Mouse (Mus musculus) hindbrain, postnatal 0 days (tissue): ENCODE measurements around the gene 4930455H04Rik. TPM values are rescaled to one million over a fixed set of nuclear protein-coding genes. Genes with fewer than 3 reads are reported as not detected.

ENCODE experiments used
- ATAC-seq: fragments of 200-750 bp; cut with Nextera tagmentation; 2 replicates; pipeline ENCODE4 v1.8.0; 2017; ENCODE audit warnings: mild to moderate bottlenecking, moderate TSS enrichment, moderate library complexity
- DNase-seq: peaks from one replicate; pipeline ENCODE4 v3.0.0-alpha.2; 2015; ENCODE audit warnings: low spot score
- H3K27ac ChIP-seq: fragments of 300-500 bp; sonication (generic); 2 replicates; pipeline ENCODE4 v1.5.1; 2014; ENCODE audit warnings: mild to moderate bottlenecking
- H3K27me3 ChIP-seq: fragments of 300-500 bp; sonication (generic); 2 replicates; pipeline ENCODE4 v1.6.1; 2014; ENCODE audit warnings: low read length, mixed read lengths; ENCODE audit not compliant: insufficient read depth
- H3K36me3 ChIP-seq: fragments of 300-500 bp; sonication (generic); 2 replicates; pipeline ENCODE4 v1.6.1; 2014; ENCODE audit warnings: low read length, mixed read lengths; ENCODE audit not compliant: insufficient read depth
- H3K4me1 ChIP-seq: fragments of 300-500 bp; sonication (generic); 2 replicates; pipeline ENCODE4 v1.6.1; 2014; ENCODE audit warnings: antibody characterized with exemption, low read length, mixed read lengths; ENCODE audit not compliant: insufficient read depth
- H3K4me2 ChIP-seq: fragments of 300-500 bp; sonication (generic); 2 replicates; pipeline ENCODE4 v1.6.1; 2014; ENCODE audit warnings: low read depth, mild to moderate bottlenecking, low read length, moderate library complexity, mixed read lengths
- H3K4me3 ChIP-seq: fragments of 300-500 bp; sonication (generic); 2 replicates; pipeline ENCODE4 v1.5.1; 2014; ENCODE audit warnings: low read length
- H3K9ac ChIP-seq: fragments of 300-500 bp; sonication (generic); replicated peaks from 2 replicates; pipeline ENCODE4 v1.6.1; 2014; ENCODE audit warnings: mild to moderate bottlenecking, low read length, moderate library complexity, mixed read lengths
- H3K9me3 ChIP-seq: fragments of 300-500 bp; sonication (generic); 2 replicates; pipeline ENCODE4 v1.6.1; 2016; ENCODE audit warnings: low read length, mixed read lengths
- CTCF ChIP-seq: IDR thresholded peaks from 2 replicates; pipeline ENCODE4 v1.5.1; 2016; ENCODE audit warnings: antibody characterized with exemption, control low read depth, low read depth
- WGBS: fragments of 180-500 bp; shearing (Covaris S2); extraction: QIAGEN DNeasy Blood & Tissue Kit; methylation state at CpG from one replicate; pipeline ENCODE4 v1.1.7; 2014; 5-methylcytosine and 5-hydroxymethylcytosine counted together
- polyA plus RNA-seq: library from polyadenylated mRNA; unstranded; fragments of >200 nt; fragmentation: Nextera tagmentation; extraction: Ambion mirVana; gene quantifications from 2 replicates; pipeline ENCODE4 v1.2.1, GENCODE M21; 2015
- total RNA-seq: library from RNA; depleted of rRNA; stranded (reverse); fragments of >200 nt; gene quantifications from 2 replicates; pipeline ENCODE4 v1.2.3, GENCODE M21; 2014

Gene 4930455H04Rik
- total and polyA plus RNA-seq, 2 experiments from 2014 or later: not detected

DNA sequence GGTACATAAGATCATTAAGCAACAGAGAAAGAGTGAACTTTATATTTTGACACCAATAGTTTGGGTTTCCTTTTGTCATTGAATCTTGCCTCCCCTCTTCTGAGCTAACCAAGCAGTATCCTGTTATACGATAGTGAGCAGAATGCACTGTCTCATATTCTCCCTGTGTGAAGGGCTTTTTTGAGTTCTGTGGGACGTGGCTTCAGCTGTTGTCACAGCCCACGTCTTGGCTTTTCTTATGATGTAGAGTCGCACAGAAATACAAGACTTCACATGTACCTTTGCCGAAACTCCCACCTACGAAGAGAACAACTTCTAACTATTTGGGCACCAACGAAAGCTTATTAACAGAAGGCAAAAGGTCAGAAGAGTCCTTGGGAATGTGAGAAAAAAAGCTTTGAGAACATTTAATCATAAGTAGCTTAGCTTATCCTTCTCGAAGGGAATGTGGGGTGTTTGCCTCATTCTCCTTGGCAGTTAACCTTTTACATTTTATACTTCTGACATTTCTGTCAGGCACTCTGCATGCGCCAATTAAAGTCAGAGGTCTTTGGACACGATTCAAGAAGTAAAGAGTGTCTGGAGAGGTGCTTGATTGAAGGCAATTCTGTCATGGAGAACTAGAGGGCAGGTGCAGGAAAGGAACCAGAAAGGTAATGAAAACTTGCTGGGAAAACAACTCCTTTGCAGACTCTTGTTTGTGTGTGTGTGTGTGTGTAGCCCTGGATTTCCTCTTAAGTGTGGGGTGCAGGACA is 27.1 kb upstream of the 4930455H04Rik start:
- Histone ChIP-seq H3K36me3 (no peaks in the 10 kb centered on the region), H3K27ac (no peak overlapping the region), H3K9me3 (no peaks in the 10 kb centered on the region), H3K9ac (no peak overlapping the region), H3K27me3 (no peaks in the 10 kb centered on the region), H3K4me2 (no peak overlapping the region), H3K4me1 (no peaks in the 10 kb centered on the region), H3K4me3 (no peak overlapping the region)
- WGBS: 70% methylated on average over 10 of the region's 10 CpGs
- no peak for ATAC-seq
- no peak for DNase-seq
- TF ChIP-seq CTCF: no peak

- Histone ChIP-seq H3K27ac (no peak overlapping the region), H3K9ac (no peak overlapping the region), H3K27me3 (no peaks in the 10 kb centered on the region), H3K4me3 (no peak overlapping the region), H3K9me3 (no peaks in the 10 kb centered on the region), H3K36me3 (no peaks in the 10 kb centered on the region), H3K4me2 (no peak overlapping the region), H3K4me1 (no peaks in the 10 kb centered on the region)
- no peak for ATAC-seq
- WGBS: 84% methylated on average over 1 of the region's 1 CpGs
- no peak for TF ChIP-seq CTCF
- DNase-seq: no peak
Observed at GRCm38 (mm10) chr3:116941559-116942117, 26.4 kb upstream of the 4930455H04Rik start.

DNA sequence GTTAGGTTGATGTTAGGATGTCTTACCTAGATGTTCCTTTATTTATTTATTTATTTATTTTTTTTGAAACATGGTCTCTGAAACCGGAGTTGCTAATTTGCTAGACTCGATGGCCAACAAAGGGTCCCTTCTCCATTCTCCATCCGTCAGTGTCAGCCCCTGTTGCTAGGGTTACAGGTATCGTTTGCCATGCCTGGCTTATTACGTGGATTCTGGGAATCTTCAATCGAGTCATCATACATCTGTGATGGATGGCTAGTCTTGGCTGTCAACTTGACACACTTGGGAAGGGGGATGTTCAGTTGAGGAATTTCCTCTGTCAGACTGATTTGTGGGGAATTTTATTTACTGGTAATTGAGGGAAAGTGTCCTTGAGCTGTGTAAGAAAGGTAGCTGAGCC is 25.3 kb upstream of the 4930455H04Rik start:
- WGBS: 36% methylated on average over 6 of the region's 6 CpGs
- Histone ChIP-seq H3K9me3 (no peaks in the 10 kb centered on the region), H3K9ac (no peak overlapping the region), H3K4me2 (no peak overlapping the region), H3K36me3 (no peaks in the 10 kb centered on the region), H3K4me3 (no peak overlapping the region), H3K27ac (no peak overlapping the region), H3K4me1 (no peaks in the 10 kb centered on the region), H3K27me3 (no peaks in the 10 kb centered on the region)
- DNase-seq (no peak), ATAC-seq (no peak)
- no peak for TF ChIP-seq CTCF

- no peaks in the 10 kb centered on the region for H3K4me1 ChIP-seq
- no peaks in the 10 kb centered on the region for H3K36me3 ChIP-seq
- DNase-seq: no peak
- H3K4me2 ChIP-seq: no peak overlapping the region
- H3K27ac ChIP-seq: no peak overlapping the region
- no peak overlapping the region for H3K4me3 ChIP-seq
- no peak for TF ChIP-seq CTCF
- H3K9me3 ChIP-seq: no peaks in the 10 kb centered on the region
- no peak for ATAC-seq
- no peak overlapping the region for H3K9ac ChIP-seq
- 58% methylated on average over 4 of the region's 4 CpGs for WGBS
- no peaks in the 10 kb centered on the region for H3K27me3 ChIP-seq
Observed at GRCm38 (mm10) chr3:116943422-116943821, 24.6 kb upstream of the 4930455H04Rik start.

- no peak overlapping the region for H3K4me3 ChIP-seq
- DNase-seq (no peak), ATAC-seq (no peak)
- no peaks in the 10 kb centered on the region for H3K27me3 ChIP-seq
- H3K9me3 ChIP-seq: no peaks in the 10 kb centered on the region
- TF ChIP-seq CTCF: no peak
- H3K27ac ChIP-seq: no peak overlapping the region
- H3K9ac ChIP-seq: no peak overlapping the region
- no peak overlapping the region for H3K4me2 ChIP-seq
- 87% methylated on average over 4 of the region's 4 CpGs for WGBS
- no peaks in the 10 kb centered on the region for H3K36me3 ChIP-seq
- no peaks in the 10 kb centered on the region for H3K4me1 ChIP-seq
Observed at GRCm38 (mm10) chr3:116946476-116946875, 21.6 kb upstream of the 4930455H04Rik start.

- no peaks in the 10 kb centered on the region for H3K36me3 ChIP-seq
- no peaks in the 10 kb centered on the region for H3K27me3 ChIP-seq
- H3K9me3 ChIP-seq: no peaks in the 10 kb centered on the region
- no peak overlapping the region for H3K4me3 ChIP-seq
- no peak overlapping the region for H3K27ac ChIP-seq
- no peak overlapping the region for H3K9ac ChIP-seq
- no peak for TF ChIP-seq CTCF
- 88% methylated on average over 6 of the region's 6 CpGs for WGBS
- DNase-seq (no peak), ATAC-seq (no peak)
- H3K4me2 ChIP-seq: no peak overlapping the region
- no peaks in the 10 kb centered on the region for H3K4me1 ChIP-seq
Observed at GRCm38 (mm10) chr3:116950665-116951115, 17.4 kb upstream of the 4930455H04Rik start.

GRCm38 (mm10) chr3:116951489-116951888 is 16.6 kb upstream of the 4930455H04Rik start:
- Histone ChIP-seq H3K9ac (no peak overlapping the region), H3K4me3 (no peak overlapping the region), H3K36me3 (no peaks in the 10 kb centered on the region), H3K27ac (no peak overlapping the region), H3K9me3 (no peaks in the 10 kb centered on the region), H3K4me2 (no peak overlapping the region), H3K27me3 (no peaks in the 10 kb centered on the region), H3K4me1 (no peaks in the 10 kb centered on the region)
- ATAC-seq (no peak), DNase-seq (no peak)
- WGBS: 90% methylated on average over 3 of the region's 3 CpGs
- no peak for TF ChIP-seq CTCF
